Mouse (Mus musculus) thymus, postnatal 14 days (tissue): ENCODE results near the gene Rsrp1.

ENCODE experiments used
- DNase-seq: peaks from one replicate; pipeline ENCODE4 v3.0.0; 2021

Gene Rsrp1

GRCm38 (mm10) chr4:134967887-134968604 is 44.7 kb downstream of the Rsrp1 start:
- no peak for DNase-seq

GRCm38 (mm10) chr4:134968605-134968976 is 45.2 kb downstream of the Rsrp1 start:
- no peak for DNase-seq

- DNase-seq = peak; percentile 18
These were observed 52.0 kb downstream of the Rsrp1 start for GRCm38 (mm10) chr4:134975261-134975928.

- DNase-seq = no peak
These were observed 52.5 kb downstream of the Rsrp1 start for GRCm38 (mm10) chr4:134975929-134976308.
